Mouse (Mus musculus): ENCODE data around the gene Dnal1. TPM values are rescaled to one million over a fixed set of nuclear protein-coding genes. Genes with fewer than 3 reads are reported as not detected.

The Dnal1 gene
- polyA plus RNA-seq, 1 experiment, result 6.3 TPM

- no peak for DNase-seq
- H3K4me3 ChIP-seq (ENCODE audit: insufficient read depth, low read depth, low read length), result no peak overlapping the region
- TF ChIP-seq CTCF (conservative IDR thresholded peaks at IDR 0.05; ENCODE audit: insufficient read depth, insufficient read length, low read depth, low read length) (no peak), POLR2A (IDR thresholded peaks at IDR 0.05; ENCODE audit: low read depth, low read length) (no peak)
- no peaks in the 10 kb centered on the region for H3K4me1 ChIP-seq (ENCODE audit: control insufficient read depth, insufficient read depth, low read length)
- 71% methylated on average over 12 of the region's 12 CpGs for WGBS
- H3K36me3 ChIP-seq (ENCODE audit: control insufficient read depth, insufficient read depth, low read length), result peaks cover 2% of the 10 kb centered on the region; the same call in 1 of the 2 replicates
- no peak overlapping the region for H3K27ac ChIP-seq (ENCODE audit: insufficient read depth, low read depth, low read length)
- no peaks in the 10 kb centered on the region for H3K27me3 ChIP-seq (replicated peaks; ENCODE audit: control insufficient read depth, insufficient read depth, low read length)
Observed at GRCm38 (mm10) chr12:84125892-84126291, 11.7 kb downstream of the Dnal1 start.

GRCm38 (mm10) chr12:84126899-84127298, 12.7 kb downstream of the Dnal1 start:
- WGBS, result 91% methylated on average over 2 of the region's 2 CpGs
- no peak for DNase-seq
- peaks cover 2% of the 10 kb centered on the region; the same call in 1 of the 2 replicates for H3K36me3 ChIP-seq (ENCODE audit: control insufficient read depth, insufficient read depth, low read length)
- no peaks in the 10 kb centered on the region for H3K4me1 ChIP-seq (ENCODE audit: control insufficient read depth, insufficient read depth, low read length)
- H3K4me3 ChIP-seq (ENCODE audit: insufficient read depth, low read depth, low read length), result no peak overlapping the region
- TF ChIP-seq POLR2A (IDR thresholded peaks at IDR 0.05; ENCODE audit: low read depth, low read length), result no peak
- TF ChIP-seq CTCF (conservative IDR thresholded peaks at IDR 0.05; ENCODE audit: insufficient read depth, insufficient read length, low read depth, low read length), result no peak
- H3K27ac ChIP-seq (ENCODE audit: insufficient read depth, low read depth, low read length), result no peak overlapping the region
- H3K27me3 ChIP-seq (replicated peaks; ENCODE audit: control insufficient read depth, insufficient read depth, low read length), result no peaks in the 10 kb centered on the region

GRCm38 (mm10) chr12:84128576-84128975, 14.4 kb downstream of the Dnal1 start:
- peaks cover 2% of the 10 kb centered on the region; the same call in 1 of the 2 replicates for H3K36me3 ChIP-seq (ENCODE audit: control insufficient read depth, insufficient read depth, low read length)
- H3K4me3 ChIP-seq (ENCODE audit: insufficient read depth, low read depth, low read length), result no peak overlapping the region
- no peaks in the 10 kb centered on the region for H3K27me3 ChIP-seq (replicated peaks; ENCODE audit: control insufficient read depth, insufficient read depth, low read length)
- DNase-seq, result no peak
- H3K4me1 ChIP-seq (ENCODE audit: control insufficient read depth, insufficient read depth, low read length), result no peaks in the 10 kb centered on the region
- no peak for TF ChIP-seq CTCF (conservative IDR thresholded peaks at IDR 0.05; ENCODE audit: insufficient read depth, insufficient read length, low read depth, low read length)
- TF ChIP-seq POLR2A (IDR thresholded peaks at IDR 0.05; ENCODE audit: low read depth, low read length), result no peak
- WGBS, result 92% methylated on average over 6 of the region's 6 CpGs
- H3K27ac ChIP-seq (ENCODE audit: insufficient read depth, low read depth, low read length), result no peak overlapping the region

- no peak for TF ChIP-seq POLR2A (IDR thresholded peaks at IDR 0.05; ENCODE audit: low read depth, low read length)
- TF ChIP-seq CTCF (conservative IDR thresholded peaks at IDR 0.05; ENCODE audit: insufficient read depth, insufficient read length, low read depth, low read length), result no peak
- 92% methylated on average over 8 of the region's 8 CpGs for WGBS
- H3K27ac ChIP-seq (ENCODE audit: insufficient read depth, low read depth, low read length), result no peak overlapping the region
- peaks cover 2% of the 10 kb centered on the region; the same call in 1 of the 2 replicates for H3K36me3 ChIP-seq (ENCODE audit: control insufficient read depth, insufficient read depth, low read length)
- no peaks in the 10 kb centered on the region for H3K27me3 ChIP-seq (replicated peaks; ENCODE audit: control insufficient read depth, insufficient read depth, low read length)
- no peak overlapping the region for H3K4me3 ChIP-seq (ENCODE audit: insufficient read depth, low read depth, low read length)
- no peak for DNase-seq
- H3K4me1 ChIP-seq (ENCODE audit: control insufficient read depth, insufficient read depth, low read length), result no peaks in the 10 kb centered on the region
Observed at GRCm38 (mm10) chr12:84129931-84130330, 15.8 kb downstream of the Dnal1 start.

GRCm38 (mm10) chr12:84132265-84132664, 18.1 kb downstream of the Dnal1 start:
- no peak for TF ChIP-seq POLR2A (IDR thresholded peaks at IDR 0.05; ENCODE audit: low read depth, low read length)
- TF ChIP-seq CTCF (conservative IDR thresholded peaks at IDR 0.05; ENCODE audit: insufficient read depth, insufficient read length, low read depth, low read length), result peak; percentile 73
- peak; percentile 60 for DNase-seq
- Histone ChIP-seq H3K27me3 (replicated peaks; ENCODE audit: control insufficient read depth, insufficient read depth, low read length) (no peaks in the 10 kb centered on the region), H3K4me1 (ENCODE audit: control insufficient read depth, insufficient read depth, low read length) (no peaks in the 10 kb centered on the region), H3K27ac (ENCODE audit: insufficient read depth, low read depth, low read length) (no peak overlapping the region), H3K36me3 (ENCODE audit: control insufficient read depth, insufficient read depth, low read length) (peaks cover 1% of the 10 kb centered on the region; the same call in 1 of the 2 replicates), H3K4me3 (ENCODE audit: insufficient read depth, low read depth, low read length) (no peak overlapping the region)
- 73% methylated on average over 3 of the region's 3 CpGs for WGBS

GRCm38 (mm10) chr12:84137131-84137530, 23.0 kb downstream of the Dnal1 start:
- TF ChIP-seq POLR2A (IDR thresholded peaks at IDR 0.05; ENCODE audit: low read depth, low read length) (no peak), CTCF (conservative IDR thresholded peaks at IDR 0.05; ENCODE audit: insufficient read depth, insufficient read length, low read depth, low read length) (no peak)
- Histone ChIP-seq H3K27me3 (replicated peaks; ENCODE audit: control insufficient read depth, insufficient read depth, low read length) (no peaks in the 10 kb centered on the region), H3K4me1 (ENCODE audit: control insufficient read depth, insufficient read depth, low read length) (peaks cover 8% of the 10 kb centered on the region), H3K4me3 (ENCODE audit: insufficient read depth, low read depth, low read length) (no peak overlapping the region), H3K36me3 (ENCODE audit: control insufficient read depth, insufficient read depth, low read length) (peaks cover 1% of the 10 kb centered on the region; the same call in 1 of the 2 replicates), H3K27ac (ENCODE audit: insufficient read depth, low read depth, low read length) (no peak overlapping the region)
- WGBS, result 93% methylated on average over 7 of the region's 7 CpGs
- DNase-seq, result no peak

- H3K4me1 ChIP-seq (ENCODE audit: control insufficient read depth, insufficient read depth, low read length), result peaks cover 8% of the 10 kb centered on the region
- DNase-seq, result no peak
- H3K27ac ChIP-seq (ENCODE audit: insufficient read depth, low read depth, low read length), result no peak overlapping the region
- no peaks in the 10 kb centered on the region for H3K27me3 ChIP-seq (replicated peaks; ENCODE audit: control insufficient read depth, insufficient read depth, low read length)
- WGBS, result 73% methylated on average over 4 of the region's 4 CpGs
- H3K36me3 ChIP-seq (ENCODE audit: control insufficient read depth, insufficient read depth, low read length), result peaks cover 1% of the 10 kb centered on the region; the same call in 1 of the 2 replicates
- TF ChIP-seq POLR2A (IDR thresholded peaks at IDR 0.05; ENCODE audit: low read depth, low read length), result no peak
- TF ChIP-seq CTCF (conservative IDR thresholded peaks at IDR 0.05; ENCODE audit: insufficient read depth, insufficient read length, low read depth, low read length), result no peak
- H3K4me3 ChIP-seq (ENCODE audit: insufficient read depth, low read depth, low read length), result no peak overlapping the region
Observed at GRCm38 (mm10) chr12:84140135-84140534, 26.0 kb downstream of the Dnal1 start.
